Mouse (Mus musculus) neural tube, embryonic 10.5 days (tissue): ENCODE data around the gene Smarca1.

ENCODE experiments used
- DNase-seq: peaks from one replicate; pipeline ENCODE4 v3.0.0-alpha.2; 2017; ENCODE audit warnings: low spot score; ENCODE audit errors: extremely low spot score

Smarca1 gene

DNA sequence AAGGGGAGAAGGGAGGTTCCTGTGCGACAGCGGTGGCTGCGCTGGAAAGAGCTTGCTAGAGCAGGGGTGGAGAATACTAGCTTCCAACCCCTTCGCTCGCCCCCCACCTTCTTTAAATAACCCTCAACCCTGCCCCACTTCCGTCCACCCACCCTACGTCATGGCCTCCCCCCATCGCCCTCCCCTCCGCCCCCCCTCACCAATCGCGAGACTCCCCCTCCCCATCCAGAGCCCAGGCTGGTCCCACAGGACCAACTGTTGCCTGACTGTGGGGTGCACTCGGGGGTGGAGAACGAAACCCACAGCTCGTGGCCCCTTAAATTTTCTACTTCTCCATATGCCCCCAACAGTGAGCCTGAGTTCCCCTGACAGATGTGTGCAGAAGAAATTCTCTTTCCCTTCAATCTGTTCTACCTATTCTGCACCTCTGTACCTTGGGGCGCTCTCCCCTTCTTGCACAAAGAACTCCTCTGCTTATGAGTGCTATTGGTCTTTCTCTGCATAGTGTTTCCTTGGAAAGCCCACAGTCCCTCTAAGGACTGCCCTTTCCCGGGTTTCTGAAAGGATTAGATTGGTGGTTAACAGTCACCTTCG, at the start of gene Smarca1:
Gene Smarca1, minus strand, starts transcription at position 544 of the 594 bp plus-strand sequence.
- DNase-seq = no peak

DNA sequence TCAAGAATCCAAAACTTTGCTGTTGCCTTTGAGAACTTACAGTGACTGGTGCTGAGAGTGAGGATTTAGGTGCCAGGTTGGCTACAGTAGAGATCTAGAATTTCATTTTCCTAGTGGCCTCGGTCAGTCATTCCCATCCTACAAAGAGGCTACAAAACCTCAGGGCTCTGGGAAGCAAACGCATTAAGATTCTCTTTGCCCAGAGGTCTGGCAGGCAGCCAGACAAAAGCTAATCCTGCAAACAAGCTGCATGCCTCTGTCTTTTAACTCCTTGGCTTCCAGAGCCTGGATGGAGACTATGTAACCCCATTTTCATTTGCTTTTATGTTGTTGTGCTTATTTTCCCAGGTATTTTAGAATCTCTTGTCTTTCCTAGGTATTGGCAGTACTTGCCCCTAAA, 45.0 kb upstream of the Smarca1 start:
- DNase-seq = no peak

- DNase-seq = no peak
Measured at GRCm38 (mm10) chrX:47936885-47937284, 44.1 kb upstream of the Smarca1 start.

DNA sequence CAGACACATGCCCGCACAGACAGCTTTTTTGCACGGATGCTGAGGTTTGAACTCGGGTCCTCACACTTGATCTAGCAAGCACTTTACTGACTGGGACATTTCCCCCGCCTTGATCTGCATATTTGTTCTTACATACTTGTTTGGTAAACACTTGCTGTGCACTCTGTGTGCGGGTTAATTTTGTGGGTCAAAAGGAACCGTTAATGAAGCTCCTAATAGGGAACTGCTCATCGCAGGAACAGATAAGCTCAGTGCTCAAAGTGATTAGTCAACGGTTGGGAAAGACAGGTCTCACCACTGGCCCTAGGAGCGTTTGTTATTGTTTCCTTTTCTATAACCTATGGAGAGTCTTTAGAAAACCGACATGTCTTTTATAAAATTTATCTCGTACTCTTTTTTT, 41.6 kb upstream of the Smarca1 start:
- no peak for DNase-seq

- no peak for DNase-seq
Measured at GRCm38 (mm10) chrX:47930449-47930848, 37.7 kb upstream of the Smarca1 start.

DNA sequence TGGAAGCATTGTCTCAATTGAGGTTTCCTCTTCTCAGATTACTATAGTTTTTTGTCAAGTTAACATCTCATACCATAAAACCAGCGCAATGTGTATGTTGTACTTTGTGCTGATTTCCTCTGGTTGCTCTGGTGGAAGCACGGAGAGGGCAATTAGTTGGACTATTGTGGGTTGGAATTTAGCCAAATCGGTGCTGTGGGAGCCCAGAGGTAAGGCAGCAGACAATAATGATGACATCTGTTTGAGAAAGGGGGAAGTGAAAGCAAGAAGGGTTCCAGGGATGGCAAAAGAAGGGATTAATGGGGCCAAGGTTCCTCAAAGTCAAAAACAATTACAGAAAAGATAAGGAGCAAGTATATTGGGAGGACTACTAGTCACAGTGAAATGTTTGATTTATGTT, 35.2 kb upstream of the Smarca1 start:
- DNase-seq = no peak

GRCm38 (mm10) chrX:47920541-47920940, 27.8 kb upstream of the Smarca1 start:
- DNase-seq = no peak

DNA sequence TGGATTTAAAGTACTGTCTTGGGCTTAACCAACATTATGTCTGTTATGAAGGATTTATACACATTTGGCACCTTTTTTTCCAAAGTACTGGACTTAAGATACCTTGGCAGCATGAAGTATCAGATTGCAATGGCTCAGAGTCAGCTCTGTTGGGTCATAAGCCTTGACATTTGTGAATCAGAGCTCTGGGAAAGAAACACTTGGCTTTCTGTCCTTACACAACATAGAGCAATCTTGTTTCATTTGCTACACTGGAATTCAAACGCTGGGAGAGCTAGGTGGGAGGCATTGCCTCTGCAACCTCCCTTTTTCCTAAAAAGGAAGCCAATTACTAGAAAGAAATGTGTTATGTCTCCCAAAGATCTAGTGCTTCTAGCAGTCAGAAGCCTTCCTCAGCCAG, 24.1 kb upstream of the Smarca1 start:
- no peak for DNase-seq

DNA sequence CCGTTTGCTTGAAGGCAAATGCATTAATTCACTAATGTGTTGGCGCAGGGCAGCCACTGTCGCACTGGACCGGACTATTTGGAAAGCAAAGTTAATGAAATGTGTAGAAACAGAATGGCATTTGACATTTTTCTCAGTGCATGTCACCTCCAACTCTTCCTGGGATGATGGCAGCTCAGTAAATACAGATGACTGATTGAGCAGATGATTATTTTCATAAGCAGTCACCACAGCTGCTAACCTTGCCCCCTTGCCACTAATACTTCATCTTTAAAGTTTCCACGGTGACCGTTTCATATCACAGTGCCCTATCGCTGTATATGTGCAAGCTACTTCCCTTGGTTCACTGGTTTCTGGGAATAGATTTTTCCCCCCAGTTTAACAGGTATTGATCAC, 20.8 kb upstream of the Smarca1 start:
- no peak for DNase-seq

GRCm38 (mm10) chrX:47912904-47913542, 20.2 kb upstream of the Smarca1 start:
- DNase-seq = peak; percentile 13

GRCm38 (mm10) chrX:47912306-47912792, 19.6 kb upstream of the Smarca1 start, which contains the start of gene Ocrl:
Ocrl (plus strand) TSS chrX:47912387.
- peak; percentile 78 for DNase-seq

GRCm38 (mm10) chrX:47891907-47892430, 805 bp downstream of the Smarca1 start:
- peak; percentile 41 for DNase-seq

DNA sequence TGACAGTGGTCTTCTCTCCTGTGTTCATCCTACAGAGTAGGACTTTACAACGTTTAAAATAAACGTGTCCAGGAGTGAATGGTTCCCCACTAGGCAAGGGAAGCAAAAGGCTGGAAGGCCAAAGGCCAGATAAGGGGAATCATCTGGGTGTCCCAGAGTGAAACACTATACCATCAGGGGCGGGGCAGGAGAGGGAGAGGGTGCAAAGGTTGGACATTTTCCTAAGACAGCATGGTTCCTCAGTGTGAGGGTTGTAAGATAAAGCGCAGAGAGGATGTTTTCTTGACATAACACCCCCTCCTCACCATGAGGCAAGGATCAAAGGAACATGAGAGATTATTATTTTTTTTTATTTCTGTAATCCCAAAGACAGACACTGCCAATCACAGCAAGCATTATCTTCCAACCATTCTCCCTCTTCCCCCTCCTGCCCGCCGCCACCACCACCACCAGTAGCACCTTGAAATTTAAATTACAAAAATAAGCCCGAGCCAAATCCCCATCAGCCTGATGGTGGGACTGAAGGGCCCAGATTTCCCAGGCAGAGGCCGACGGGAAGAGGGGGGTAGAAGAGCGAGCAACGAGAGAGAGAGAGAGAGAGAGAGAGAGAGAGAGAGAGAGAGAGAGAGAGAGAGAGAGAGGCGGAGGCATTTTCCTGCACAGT, 1.4 kb downstream of the Smarca1 start:
- no peak for DNase-seq

- no peak for DNase-seq
Measured at GRCm38 (mm10) chrX:47887401-47887800, 5.4 kb downstream of the Smarca1 start.

GRCm38 (mm10) chrX:47882813-47883212, 10.0 kb downstream of the Smarca1 start:
- DNase-seq = no peak

DNA sequence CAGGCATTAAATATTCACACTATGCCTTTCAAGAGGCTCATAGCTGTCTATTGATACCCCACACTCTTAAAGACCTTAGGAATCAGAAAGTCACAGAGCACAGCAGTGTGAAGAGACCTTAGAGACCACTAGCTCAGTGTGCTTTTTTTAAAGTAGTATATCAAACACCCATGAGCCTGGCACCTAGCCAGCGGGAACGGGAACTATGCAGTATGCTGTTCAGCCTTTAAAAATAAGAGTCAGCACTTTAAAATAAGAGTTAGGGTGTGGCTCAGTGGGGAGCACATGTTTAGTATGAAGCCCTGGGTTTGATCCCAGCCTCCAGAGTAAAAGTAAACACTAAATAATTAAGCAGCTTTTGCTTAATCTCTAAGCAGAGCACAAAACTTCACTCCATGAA, 12.7 kb downstream of the Smarca1 start:
- DNase-seq = no peak

DNA sequence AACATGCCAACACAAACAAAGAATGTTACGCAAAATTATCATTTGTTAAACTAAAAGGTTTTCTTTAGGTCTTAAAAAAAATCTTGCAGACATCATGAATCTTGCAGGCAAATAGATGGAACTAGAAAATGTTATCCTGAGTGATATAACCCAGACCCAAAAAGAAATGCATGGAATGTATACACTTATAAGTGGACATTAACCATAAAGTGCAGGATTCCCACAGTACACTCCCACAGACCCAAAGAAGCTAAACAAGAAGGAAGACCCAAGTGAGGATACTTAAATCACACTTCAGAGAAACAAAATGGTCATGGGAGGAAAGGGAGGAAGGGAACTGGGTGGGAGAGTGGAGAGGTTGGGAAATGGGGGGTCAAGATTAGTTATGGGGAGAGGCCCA, 34.2 kb downstream of the Smarca1 start:
- DNase-seq = no peak

DNA sequence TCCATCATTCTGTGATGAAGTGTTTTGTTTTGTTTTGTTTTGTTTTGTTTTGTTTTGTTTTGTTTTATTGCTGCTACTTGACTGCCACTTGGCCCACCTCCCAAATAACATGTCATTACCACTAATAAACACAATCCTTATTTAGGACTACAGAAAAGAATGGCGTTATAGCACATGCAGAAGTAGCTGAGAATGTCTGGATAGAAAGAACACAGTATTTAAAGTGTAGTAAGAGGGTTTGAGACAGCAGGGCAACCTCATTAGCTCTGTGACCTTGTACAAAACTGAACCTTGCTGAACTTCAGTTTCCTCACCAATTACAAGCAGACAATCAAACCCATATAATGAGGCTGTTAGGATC, 57.0 kb downstream of the Smarca1 start:
- no peak for DNase-seq

- no peak for DNase-seq
Measured at GRCm38 (mm10) chrX:47835098-47835834, 57.5 kb downstream of the Smarca1 start.

GRCm38 (mm10) chrX:47833431-47833830, 59.3 kb downstream of the Smarca1 start:
- no peak for DNase-seq

- DNase-seq = no peak
Measured at GRCm38 (mm10) chrX:47820566-47820965, 72.2 kb downstream of the Smarca1 start.

DNA sequence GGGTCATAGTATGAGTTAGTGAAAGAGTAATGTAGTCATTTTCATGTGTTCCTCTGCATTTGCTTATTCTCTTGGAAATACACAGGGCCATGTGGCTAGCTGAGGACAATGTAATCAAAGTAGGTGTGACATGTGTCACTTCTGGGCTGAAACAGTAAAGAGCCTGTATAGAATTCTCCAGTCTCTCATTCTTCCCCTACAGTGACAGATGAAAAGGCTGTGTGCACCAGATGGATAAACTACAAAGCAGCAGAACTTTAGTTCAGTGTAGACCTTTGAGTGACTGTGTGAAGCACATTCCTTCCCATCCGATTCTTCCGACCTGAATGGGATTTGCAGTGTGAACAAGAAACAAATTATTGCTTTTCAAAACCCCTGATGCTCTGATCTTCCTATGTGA, 84.1 kb downstream of the Smarca1 start:
- DNase-seq = no peak
